Mouse (Mus musculus): Measurements from ENCODE around the gene Erich2. TPM values are rescaled to one million over a fixed set of nuclear protein-coding genes. Genes with fewer than 3 reads are reported as not detected.
"Not testable (repeated sequence)": the region's sequence is repeated elsewhere in the genome, so short reads cannot be mapped to it uniquely, and the experiment has no call there.

The Erich2 gene
- polyA plus RNA-seq, 1 experiment from 2014 or later, result not detected

- no peak overlapping the region for H3K4me3 ChIP-seq (ENCODE audit: low read depth, low read length)
- WGBS (ENCODE audit: insufficient replicate concordance), result 5% methylated on average over 1 of the region's 1 CpGs
- no peak overlapping the region for H3K4me2 ChIP-seq (ENCODE audit: low read depth, low read length)
- H3K4me1 ChIP-seq (ENCODE audit: insufficient read depth), result peaks cover 6% of the 10 kb centered on the region
- TF ChIP-seq EP300 (IDR thresholded peaks at IDR 0.05; ENCODE audit: low read depth) (no peak), CTCF (IDR thresholded peaks at IDR 0.05; ENCODE audit: low read depth) (no peak)
- no peaks in the 10 kb centered on the region for H3K36me3 ChIP-seq (replicated peaks; ENCODE audit: insufficient read depth, low read length)
- ATAC-seq (no peak), DNase-seq (no peak)
- peaks cover 22% of the 10 kb centered on the region for H3K27me3 ChIP-seq (ENCODE audit: insufficient read depth, low read length)
- H3K27ac ChIP-seq (ENCODE audit: low read depth), result no peak overlapping the region
- H3K9ac ChIP-seq (replicated peaks), result no peak overlapping the region
- H3K9me3 ChIP-seq (ENCODE audit: low read length), result no peaks in the 10 kb centered on the region
These were observed 3.4 kb upstream of the Erich2 start for GRCm38 (mm10) chr2:70505229-70505628.

GRCm38 (mm10) chr2:70505896-70506295, 2.7 kb upstream of the Erich2 start:
- Histone ChIP-seq H3K27ac (ENCODE audit: low read depth) (no peak overlapping the region), H3K4me2 (ENCODE audit: low read depth, low read length) (no peak overlapping the region), H3K4me1 (ENCODE audit: insufficient read depth) (peaks cover 6% of the 10 kb centered on the region), H3K36me3 (replicated peaks; ENCODE audit: insufficient read depth, low read length) (no peaks in the 10 kb centered on the region), H3K4me3 (ENCODE audit: low read depth, low read length) (no peak overlapping the region), H3K9ac (replicated peaks) (no peak overlapping the region), H3K27me3 (ENCODE audit: insufficient read depth, low read length) (peaks cover 22% of the 10 kb centered on the region), H3K9me3 (ENCODE audit: low read length) (no peaks in the 10 kb centered on the region)
- no peak for ATAC-seq
- DNase-seq, result no peak
- 17% methylated on average over 4 of the region's 4 CpGs for WGBS (ENCODE audit: insufficient replicate concordance)
- TF ChIP-seq EP300 (IDR thresholded peaks at IDR 0.05; ENCODE audit: low read depth) (no peak), CTCF (IDR thresholded peaks at IDR 0.05; ENCODE audit: low read depth) (no peak)

- TF ChIP-seq CTCF (IDR thresholded peaks at IDR 0.05; ENCODE audit: low read depth), result no peak
- TF ChIP-seq EP300 (IDR thresholded peaks at IDR 0.05; ENCODE audit: low read depth), result no peak
- Histone ChIP-seq H3K9ac (replicated peaks) (no peak overlapping the region), H3K27me3 (ENCODE audit: insufficient read depth, low read length) (peaks cover 22% of the 10 kb centered on the region), H3K4me3 (ENCODE audit: low read depth, low read length) (no peak overlapping the region), H3K36me3 (replicated peaks; ENCODE audit: insufficient read depth, low read length) (no peaks in the 10 kb centered on the region), H3K4me2 (ENCODE audit: low read depth, low read length) (no peak overlapping the region), H3K4me1 (ENCODE audit: insufficient read depth) (peaks cover 6% of the 10 kb centered on the region), H3K27ac (ENCODE audit: low read depth) (no peak overlapping the region), H3K9me3 (ENCODE audit: low read length) (no peaks in the 10 kb centered on the region)
- DNase-seq (no peak), ATAC-seq (no peak)
- WGBS (ENCODE audit: insufficient replicate concordance), result 35% methylated on average over 2 of the region's 2 CpGs
These were observed 2.2 kb upstream of the Erich2 start for GRCm38 (mm10) chr2:70506372-70506771.

- Histone ChIP-seq H3K9me3 (ENCODE audit: low read length) (no peaks in the 10 kb centered on the region), H3K4me2 (ENCODE audit: low read depth, low read length) (peak overlapping the region; percentile 76), H3K4me3 (ENCODE audit: low read depth, low read length) (peak overlapping the region; percentile 48), H3K9ac (replicated peaks) (no peak overlapping the region), H3K4me1 (ENCODE audit: insufficient read depth) (peaks cover 6% of the 10 kb centered on the region), H3K27me3 (ENCODE audit: insufficient read depth, low read length) (peaks cover 22% of the 10 kb centered on the region), H3K36me3 (replicated peaks; ENCODE audit: insufficient read depth, low read length) (no peaks in the 10 kb centered on the region), H3K27ac (ENCODE audit: low read depth) (no peak overlapping the region)
- DNase-seq (peak; percentile 68), ATAC-seq (peak; percentile 77)
- TF ChIP-seq CTCF (IDR thresholded peaks at IDR 0.05; ENCODE audit: low read depth) (peak; percentile 53), EP300 (IDR thresholded peaks at IDR 0.05; ENCODE audit: low read depth) (no peak)
- under 1% methylated on average over 49 of the region's 56 CpGs for WGBS (ENCODE audit: insufficient replicate concordance)
These were observed 508 bp downstream of the Erich2 start for GRCm38 (mm10) chr2:70509021-70509632.

GRCm38 (mm10) chr2:70538283-70538682, 29.7 kb downstream of the Erich2 start:
- H3K9me3 ChIP-seq (ENCODE audit: low read length); ATAC-seq; H3K36me3 ChIP-seq (replicated peaks; ENCODE audit: insufficient read depth, low read length); H3K4me2 ChIP-seq (ENCODE audit: low read depth, low read length); H3K9ac ChIP-seq (replicated peaks); H3K27me3 ChIP-seq (ENCODE audit: insufficient read depth, low read length); H3K27ac ChIP-seq (ENCODE audit: low read depth); H3K4me1 ChIP-seq (ENCODE audit: insufficient read depth); H3K4me3 ChIP-seq (ENCODE audit: low read depth, low read length): not testable (repeated sequence)
- peak; percentile 49 for DNase-seq
- WGBS (ENCODE audit: insufficient replicate concordance), result 38% methylated on average over 7 of the region's 7 CpGs
- peak; percentile 76 for TF ChIP-seq CTCF (IDR thresholded peaks at IDR 0.05; ENCODE audit: low read depth)

- Histone ChIP-seq H3K4me2 (ENCODE audit: low read depth, low read length) (no peak overlapping the region), H3K4me1 (ENCODE audit: insufficient read depth) (no peaks in the 10 kb centered on the region), H3K9ac (replicated peaks) (no peak overlapping the region), H3K27ac (ENCODE audit: low read depth) (no peak overlapping the region), H3K9me3 (ENCODE audit: low read length) (no peaks in the 10 kb centered on the region), H3K27me3 (ENCODE audit: insufficient read depth, low read length) (no peaks in the 10 kb centered on the region), H3K36me3 (replicated peaks; ENCODE audit: insufficient read depth, low read length) (no peaks in the 10 kb centered on the region), H3K4me3 (ENCODE audit: low read depth, low read length) (no peak overlapping the region)
- DNase-seq (no peak), ATAC-seq (no peak)
- 59% methylated on average over 6 of the region's 6 CpGs for WGBS (ENCODE audit: insufficient replicate concordance)
- TF ChIP-seq CTCF (IDR thresholded peaks at IDR 0.05; ENCODE audit: low read depth) (no peak), EP300 (IDR thresholded peaks at IDR 0.05; ENCODE audit: low read depth) (no peak)
These were observed 42.1 kb downstream of the Erich2 start for GRCm38 (mm10) chr2:70550671-70551070.

All from liver, postnatal 0 days (tissue).